Mouse (Mus musculus): ENCODE data around the gene Krt15.
A peak's percentile ranks its signal among the peaks of the same experiment; 100 is the strongest.

Krt15 gene

GRCm38 (mm10) chr11:100135731-100136130 is at the start of gene Krt15:
TSS of gene Krt15 (minus strand) at chr11:100135928.
- H3K27me3 ChIP-seq (ENCODE audit: insufficient read depth, low read length), result peaks cover 26% of the 10 kb centered on the region; the same call in 1 of the 2 replicates
- H3K4me3 ChIP-seq (replicated peaks; ENCODE audit: low read length), result no peak within 1 kb of the TSS
- H3K36me3 ChIP-seq (ENCODE audit: insufficient read depth, low read length), result no peaks in the 10 kb centered on the region
- H3K4me1 ChIP-seq (replicated peaks; ENCODE audit: low read depth, low read length), result peaks cover 25% of the 10 kb centered on the region
- TF ChIP-seq POU5F1 (IDR thresholded peaks at IDR 0.05; ENCODE audit: borderline replicate concordance, low read length), result no peak
- no peaks in the 10 kb centered on the region for H3K9me3 ChIP-seq (ENCODE audit: low read length)

GRCm38 (mm10) chr11:100181725-100182124 is 46.0 kb upstream of the Krt15 start:
- Histone ChIP-seq H3K4me3 (replicated peaks; ENCODE audit: low read length) (no peak overlapping the region), H3K9me3 (ENCODE audit: low read length) (no peaks in the 10 kb centered on the region), H3K27me3 (ENCODE audit: insufficient read depth, low read length) (no peaks in the 10 kb centered on the region), H3K36me3 (ENCODE audit: insufficient read depth, low read length) (no peaks in the 10 kb centered on the region), H3K4me1 (replicated peaks; ENCODE audit: low read depth, low read length) (no peaks in the 10 kb centered on the region)
- TF ChIP-seq CTCF (conservative IDR thresholded peaks at IDR 0.05; ENCODE audit: low read length) (no peak), POU5F1 (IDR thresholded peaks at IDR 0.05; ENCODE audit: borderline replicate concordance, low read length) (no peak), NANOG (IDR thresholded peaks at IDR 0.05; ENCODE audit: borderline replicate concordance, low read length) (no peak)

- Histone ChIP-seq H3K9me3 (ENCODE audit: low read length) (no peaks in the 10 kb centered on the region), H3K4me1 (replicated peaks; ENCODE audit: low read depth, low read length) (no peaks in the 10 kb centered on the region), H3K4me3 (replicated peaks; ENCODE audit: low read length) (no peak overlapping the region), H3K36me3 (ENCODE audit: insufficient read depth, low read length) (no peaks in the 10 kb centered on the region), H3K27me3 (ENCODE audit: insufficient read depth, low read length) (peaks cover 3% of the 10 kb centered on the region; the same call in 1 of the 2 replicates)
- TF ChIP-seq CTCF (conservative IDR thresholded peaks at IDR 0.05; ENCODE audit: low read length) (no peak), POU5F1 (IDR thresholded peaks at IDR 0.05; ENCODE audit: borderline replicate concordance, low read length) (no peak)
These were observed 43.5 kb upstream of the Krt15 start for GRCm38 (mm10) chr11:100179260-100179659.

GRCm38 (mm10) chr11:100178307-100178706 is 42.6 kb upstream of the Krt15 start:
- TF ChIP-seq CTCF (conservative IDR thresholded peaks at IDR 0.05; ENCODE audit: low read length), result no peak
- no peak for TF ChIP-seq POU5F1 (IDR thresholded peaks at IDR 0.05; ENCODE audit: borderline replicate concordance, low read length)
- TF ChIP-seq NANOG (IDR thresholded peaks at IDR 0.05; ENCODE audit: borderline replicate concordance, low read length), result no peak

GRCm38 (mm10) chr11:100176791-100177190 is 41.1 kb upstream of the Krt15 start:
- no peak overlapping the region for H3K4me3 ChIP-seq (replicated peaks; ENCODE audit: low read length)
- H3K36me3 ChIP-seq (ENCODE audit: insufficient read depth, low read length), result no peaks in the 10 kb centered on the region
- TF ChIP-seq POU5F1 (IDR thresholded peaks at IDR 0.05; ENCODE audit: borderline replicate concordance, low read length) (no peak), CTCF (conservative IDR thresholded peaks at IDR 0.05; ENCODE audit: low read length) (no peak), NANOG (IDR thresholded peaks at IDR 0.05; ENCODE audit: borderline replicate concordance, low read length) (no peak)
- H3K27me3 ChIP-seq (ENCODE audit: insufficient read depth, low read length), result peaks cover 3% of the 10 kb centered on the region; the same call in 1 of the 2 replicates
- no peaks in the 10 kb centered on the region for H3K9me3 ChIP-seq (ENCODE audit: low read length)
- no peaks in the 10 kb centered on the region for H3K4me1 ChIP-seq (replicated peaks; ENCODE audit: low read depth, low read length)

More at GRCm38 (mm10) chr11:100178307-100178706, 42.6 kb upstream of the Krt15 start:
- Histone ChIP-seq H3K4me1 (replicated peaks; ENCODE audit: low read depth, low read length) (no peaks in the 10 kb centered on the region), H3K9me3 (ENCODE audit: low read length) (no peaks in the 10 kb centered on the region), H3K4me3 (replicated peaks; ENCODE audit: low read length) (no peak overlapping the region), H3K27me3 (ENCODE audit: insufficient read depth, low read length) (peaks cover 3% of the 10 kb centered on the region; the same call in 1 of the 2 replicates), H3K36me3 (ENCODE audit: insufficient read depth, low read length) (no peaks in the 10 kb centered on the region)

- no peaks in the 10 kb centered on the region for H3K36me3 ChIP-seq (ENCODE audit: insufficient read depth, low read length)
- H3K9me3 ChIP-seq (ENCODE audit: low read length), result no peaks in the 10 kb centered on the region
- H3K4me1 ChIP-seq (replicated peaks; ENCODE audit: low read depth, low read length), result peaks cover 22% of the 10 kb centered on the region
- TF ChIP-seq NANOG (IDR thresholded peaks at IDR 0.05; ENCODE audit: borderline replicate concordance, low read length), result no peak
- TF ChIP-seq CTCF (conservative IDR thresholded peaks at IDR 0.05; ENCODE audit: low read length), result peak; percentile 49
- H3K4me3 ChIP-seq (replicated peaks; ENCODE audit: low read length), result 0 out of 2 replicates have a peak overlapping the region, but pooled peaks have one; percentile 8
- peaks cover 8% of the 10 kb centered on the region for H3K27me3 ChIP-seq (ENCODE audit: insufficient read depth, low read length)
These were observed 33.3 kb upstream of the Krt15 start for GRCm38 (mm10) chr11:100168765-100169762.

DNA sequence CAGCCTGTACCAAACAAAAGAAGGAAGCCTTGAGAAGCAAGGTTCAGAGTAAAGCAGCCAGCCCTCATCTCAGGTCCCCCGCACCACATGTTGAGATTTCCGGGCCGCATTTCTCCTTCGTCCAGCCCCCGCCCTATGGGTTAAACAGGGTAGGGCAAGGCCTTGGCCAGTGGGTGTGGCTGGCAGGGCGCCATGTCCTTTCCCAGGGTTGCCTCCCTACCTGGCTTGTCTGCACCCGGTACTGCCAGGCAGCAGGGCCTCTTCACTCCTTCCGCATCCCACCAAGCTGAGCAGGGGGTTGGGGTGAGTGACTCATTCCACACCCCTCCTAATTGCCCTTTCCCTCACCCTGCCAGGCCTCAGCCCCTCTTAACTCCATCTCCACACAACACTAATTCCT is 32.3 kb upstream of the Krt15 start:
- TF ChIP-seq CTCF (conservative IDR thresholded peaks at IDR 0.05; ENCODE audit: low read length) (0 out of 2 replicates have a peak, but pooled peaks have one; percentile 4), POU5F1 (IDR thresholded peaks at IDR 0.05; ENCODE audit: borderline replicate concordance, low read length) (no peak)
- Histone ChIP-seq H3K27me3 (ENCODE audit: insufficient read depth, low read length) (peaks cover 8% of the 10 kb centered on the region), H3K4me1 (replicated peaks; ENCODE audit: low read depth, low read length) (peaks cover 23% of the 10 kb centered on the region)

GRCm38 (mm10) chr11:100164392-100164791 is 28.7 kb upstream of the Krt15 start:
- Histone ChIP-seq H3K4me3 (replicated peaks; ENCODE audit: low read length) (no peak overlapping the region), H3K9me3 (ENCODE audit: low read length) (no peaks in the 10 kb centered on the region), H3K36me3 (ENCODE audit: insufficient read depth, low read length) (no peaks in the 10 kb centered on the region), H3K4me1 (replicated peaks; ENCODE audit: low read depth, low read length) (peaks cover 23% of the 10 kb centered on the region), H3K27me3 (ENCODE audit: insufficient read depth, low read length) (peaks cover 8% of the 10 kb centered on the region)
- TF ChIP-seq CTCF (conservative IDR thresholded peaks at IDR 0.05; ENCODE audit: low read length), result no peak
- TF ChIP-seq POU5F1 (IDR thresholded peaks at IDR 0.05; ENCODE audit: borderline replicate concordance, low read length), result no peak
- no peak for TF ChIP-seq NANOG (IDR thresholded peaks at IDR 0.05; ENCODE audit: borderline replicate concordance, low read length)

More for the DNA sequence above, 32.3 kb upstream of the Krt15 start:
- H3K9me3 ChIP-seq (ENCODE audit: low read length), result no peaks in the 10 kb centered on the region
- H3K4me3 ChIP-seq (replicated peaks; ENCODE audit: low read length), result no peak overlapping the region
- no peaks in the 10 kb centered on the region for H3K36me3 ChIP-seq (ENCODE audit: insufficient read depth, low read length)

All from E14TG2a.4 (cell line).